In genomic region chr16:10787548-10788058, GRCm38 (mm10) we compare ENCODE assay signal across 25 mouse cellular contexts. TPM values are rescaled to one million over a fixed set of nuclear protein-coding genes. Genes with fewer than 3 reads are reported as not detected.
DNase-seq lines count a peak whose midpoint lies in the region; ATAC-seq and TF ChIP-seq lines count a peak whose summit lies in the region.
"Had no signal": no experiment of that assay in that cellular context is flagged by ENCODE, and none has a peak within 500 bp of the region (broad histone marks: within the 10 kb centered on the region; RNA-seq: fewer than 3 reads in every experiment).

No protein-coding gene starts in this region.

- no peaks in the 10 kb centered on the region for H3K36me3 ChIP-seq in heart, embryonic 15.5 days
- 0 out of 2 replicates have a peak, but pooled peaks cover 3% of the 10 kb centered on the region for H3K36me3 ChIP-seq in heart, embryonic 12.5 days
- no peaks in the 10 kb centered on the region for H3K36me3 ChIP-seq in midbrain, postnatal 0 days (ENCODE audit: insufficient read depth, low read length)
- no peaks in the 10 kb centered on the region for H3K36me3 ChIP-seq in midbrain, embryonic 13.5 days
- H3K36me3 ChIP-seq in ES-Bruce4 (ENCODE audit: control insufficient read depth, insufficient read depth, low read length, poor library complexity, severe bottlenecking), result no peaks in the 10 kb centered on the region
- H3K36me3 ChIP-seq in limb, embryonic 14.5 days (ENCODE audit: control insufficient read depth, insufficient read depth, low read length), result peaks cover 8% of the 10 kb centered on the region

- no peak overlapping the region for H3K9ac ChIP-seq in heart, embryonic 15.5 days
- no peak overlapping the region for H3K9ac ChIP-seq in heart, embryonic 12.5 days
- H3K9ac ChIP-seq in midbrain, postnatal 0 days (replicated peaks; ENCODE audit: low read length, poor library complexity, severe bottlenecking), result no peak overlapping the region
- no peak overlapping the region for H3K9ac ChIP-seq in midbrain, embryonic 13.5 days (replicated peaks)
- no peak overlapping the region for H3K9ac ChIP-seq in ES-Bruce4 (ENCODE audit: low read depth, poor library complexity, severe bottlenecking)
- no peak overlapping the region for H3K9ac ChIP-seq in limb, embryonic 14.5 days (ENCODE audit: low read depth, low read length, severe bottlenecking)
- H3K9ac ChIP-seq: hindbrain, embryonic 14.5 days had no signal

- TF ChIP-seq POLR2A in ES-Bruce4 (IDR thresholded peaks at IDR 0.05; ENCODE audit: insufficient read depth, low read length), result no peak
- no peak for TF ChIP-seq POLR2A in limb, embryonic 14.5 days (IDR thresholded peaks at IDR 0.05; ENCODE audit: borderline replicate concordance, extremely low read depth, insufficient read depth, insufficient read length)

- H3K4me1 ChIP-seq in heart, embryonic 15.5 days (replicated peaks), result peaks cover 46% of the 10 kb centered on the region
- peaks cover 31% of the 10 kb centered on the region for H3K4me1 ChIP-seq in heart, embryonic 12.5 days (replicated peaks)
- H3K4me1 ChIP-seq in midbrain, postnatal 0 days (ENCODE audit: insufficient read depth, low read length), result peaks cover 8% of the 10 kb centered on the region; the same call in 1 of the 2 replicates
- peaks cover 20% of the 10 kb centered on the region for H3K4me1 ChIP-seq in midbrain, embryonic 13.5 days (replicated peaks)
- H3K4me1 ChIP-seq in ES-Bruce4 (ENCODE audit: control insufficient read depth, insufficient read depth, low read length), result peaks cover 1% of the 10 kb centered on the region
- H3K4me1 ChIP-seq in limb, embryonic 14.5 days (ENCODE audit: control insufficient read depth, insufficient read depth, low read length), result peaks cover 16% of the 10 kb centered on the region

- H3K27me3 ChIP-seq in heart, embryonic 15.5 days, result no peaks in the 10 kb centered on the region; the same call in 1 of the 2 replicates
- peaks cover 38% of the 10 kb centered on the region for H3K27me3 ChIP-seq in heart, embryonic 12.5 days (replicated peaks)
- H3K27me3 ChIP-seq in midbrain, postnatal 0 days (ENCODE audit: insufficient read depth, low read length), result no peaks in the 10 kb centered on the region
- peaks cover 23% of the 10 kb centered on the region for H3K27me3 ChIP-seq in midbrain, embryonic 13.5 days
- no peaks in the 10 kb centered on the region; the same call in 1 of the 2 replicates for H3K27me3 ChIP-seq in ES-Bruce4 (ENCODE audit: control insufficient read depth, insufficient read depth, low read length, poor library complexity, severe bottlenecking)
- no peaks in the 10 kb centered on the region for H3K27me3 ChIP-seq in limb, embryonic 14.5 days (ENCODE audit: control insufficient read depth, insufficient read depth, low read length)

- DNase-seq in midbrain, postnatal 0 days (ENCODE audit: low spot score), result no peak
- no peak for DNase-seq in limb, embryonic 14.5 days (ENCODE audit: low spot score)
- no peak for DNase-seq in ovary, adult 18-20 months (ENCODE audit: low spot score)
- DNase-seq in T-cell, adult 2 months (ENCODE audit: low spot score), result no peak
- DNase-seq: embryo, embryonic 11 days; kidney, adult 11 months; lung, adult 18-20 months; lung, postnatal 36 days; right cerebral cortex, postnatal 25 days had no signal

- ATAC-seq in heart, embryonic 15.5 days (replicated peaks; ENCODE audit: insufficient number of reproducible peaks, insufficient read depth, low FRiP score, low read depth), result no peak
- no peak for ATAC-seq in heart, embryonic 12.5 days (ENCODE audit: insufficient number of reproducible peaks, low FRiP score)
- ATAC-seq in midbrain, postnatal 0 days (ENCODE audit: low FRiP score), result no peak
- ATAC-seq in midbrain, embryonic 13.5 days, result no peak
- ATAC-seq in limb, embryonic 14.5 days (ENCODE audit: low FRiP score, low read depth), result no peak
- ATAC-seq: activated CD4-positive, CD25-positive, alpha-beta regulatory T cell, adult 4 months; forebrain, embryonic 14.5 days had no signal

- H3K4me2 ChIP-seq in heart, embryonic 15.5 days, result peak overlapping the region; percentile 17; the same call in 1 of the 2 replicates
- H3K4me2 ChIP-seq in heart, embryonic 12.5 days, result no peak overlapping the region
- H3K4me2 ChIP-seq in midbrain, postnatal 0 days (ENCODE audit: low read depth, low read length, poor library complexity, severe bottlenecking), result no peak overlapping the region
- H3K4me2 ChIP-seq in midbrain, embryonic 13.5 days (replicated peaks), result no peak overlapping the region
- H3K4me2 ChIP-seq in limb, embryonic 14.5 days (replicated peaks; ENCODE audit: low read depth, low read length, severe bottlenecking), result no peak overlapping the region
- H3K4me2 ChIP-seq: hindbrain, embryonic 14.5 days; midbrain, embryonic 11.5 days had no signal

- H3K27ac ChIP-seq in heart, embryonic 15.5 days, result peak overlapping the region; percentile 99
- no peak overlapping the region for H3K27ac ChIP-seq in heart, embryonic 12.5 days (ENCODE audit: poor library complexity, severe bottlenecking)
- H3K27ac ChIP-seq in midbrain, postnatal 0 days (ENCODE audit: low read depth, low read length), result no peak overlapping the region
- no peak overlapping the region for H3K27ac ChIP-seq in midbrain, embryonic 13.5 days
- H3K27ac ChIP-seq in ES-Bruce4 (ENCODE audit: insufficient read depth, low read length), result no peak overlapping the region
- 0 out of 2 replicates have a peak overlapping the region, but pooled peaks have one; percentile 19 for H3K27ac ChIP-seq in limb, embryonic 14.5 days (replicated peaks; ENCODE audit: low read depth, low read length)
- H3K27ac ChIP-seq: hindbrain, embryonic 14.5 days had no signal

- no peak overlapping the region for H3K4me3 ChIP-seq in heart, embryonic 15.5 days
- no peak overlapping the region for H3K4me3 ChIP-seq in heart, embryonic 12.5 days
- no peak overlapping the region for H3K4me3 ChIP-seq in midbrain, postnatal 0 days (ENCODE audit: low read depth, low read length)
- H3K4me3 ChIP-seq in midbrain, embryonic 13.5 days (replicated peaks), result no peak overlapping the region
- H3K4me3 ChIP-seq in ES-Bruce4 (ENCODE audit: low read depth, low read length), result no peak overlapping the region
- no peak overlapping the region for H3K4me3 ChIP-seq in limb, embryonic 14.5 days (replicated peaks; ENCODE audit: low read length)
- H3K4me3 ChIP-seq: erythroblast, embryonic 14.5 days had no signal

- WGBS in heart, embryonic 15.5 days, result 66% methylated on average over 7 of the region's 7 CpGs
- WGBS in heart, embryonic 12.5 days, result 72% methylated on average over 7 of the region's 7 CpGs
- 90% methylated on average over 7 of the region's 7 CpGs for WGBS in midbrain, postnatal 0 days
- WGBS in midbrain, embryonic 13.5 days, result 85% methylated on average over 7 of the region's 7 CpGs
- WGBS in limb, embryonic 14.5 days, result 75% methylated on average over 7 of the region's 7 CpGs

- no peak for TF ChIP-seq EP300 in ES-Bruce4 (IDR thresholded peaks at IDR 0.05; ENCODE audit: insufficient read depth, low read depth, low read length)

- H3K9me3 ChIP-seq in heart, embryonic 15.5 days (replicated peaks), result no peaks in the 10 kb centered on the region
- no peaks in the 10 kb centered on the region for H3K9me3 ChIP-seq in heart, embryonic 12.5 days (replicated peaks)
- H3K9me3 ChIP-seq in midbrain, postnatal 0 days (ENCODE audit: low read length), result no peaks in the 10 kb centered on the region
- H3K9me3 ChIP-seq in midbrain, embryonic 13.5 days, result no peaks in the 10 kb centered on the region; the same call in 1 of the 2 replicates
- no peaks in the 10 kb centered on the region for H3K9me3 ChIP-seq in ES-Bruce4 (replicated peaks; ENCODE audit: control insufficient read depth, insufficient read depth, low read length, poor library complexity, severe bottlenecking)
- no peaks in the 10 kb centered on the region for H3K9me3 ChIP-seq in limb, embryonic 14.5 days (ENCODE audit: control insufficient read depth, low read length)

- TF ChIP-seq CTCF in midbrain, postnatal 0 days (IDR thresholded peaks at IDR 0.05), result peak; percentile 35
- peak; percentile 11 for TF ChIP-seq CTCF in ES-Bruce4 (IDR thresholded peaks at IDR 0.05; ENCODE audit: low read depth, low read length)

RNA-seq across cellular contexts. Expression of gene Tnp2, which starts 0.9 kb away (rescaled TPM):
- polyA plus RNA-seq in heart, embryonic 15.5 days (2015; fragmentation: Nextera tagmentation; extraction: Ambion mirVana), result not detected in 2 replicates
- not detected in 2 replicates for polyA plus RNA-seq in heart, embryonic 12.5 days (2016; fragmentation: Nextera tagmentation; extraction: Ambion mirVana)
- total RNA-seq in midbrain, postnatal 0 days (2014; rRNA removed), result not detected in 2 replicates
- not detected in 2 replicates for polyA plus RNA-seq in midbrain, postnatal 0 days (2015; fragmentation: Nextera tagmentation; extraction: Ambion mirVana)
- not detected in 2 replicates for polyA plus RNA-seq in midbrain, embryonic 13.5 days (2015; fragmentation: Nextera tagmentation; extraction: Ambion mirVana)
- polyA plus RNA-seq in ES-Bruce4 (2011; ENCODE audit: insufficient read depth, insufficient read length, low read depth, missing spikeins), result not detected in 2 replicates
- polyA plus RNA-seq in limb, embryonic 14.5 days (2012; rRNA removed), result not detected in 2 replicates
- not detected in 2 replicates for polyA plus RNA-seq in limb, embryonic 14.5 days (2014; fragmentation: Nextera tagmentation; extraction: Ambion mirVana)
- total RNA-seq: gastrocnemius, adult 18-20 months; heart, adult 8-10 months; heart, postnatal 10 days; layer of hippocampus, postnatal 10 days; left cerebral cortex, postnatal 10 days; liver, adult 2 months had no signal
- polyA plus RNA-seq: erythroblast, embryonic 14.5 days; forebrain, embryonic 14.5 days; hindbrain, embryonic 14.5 days; liver, adult 2 months; midbrain, embryonic 11.5 days; neural tube, embryonic 14.5 days had no signal

RNA-seq across cellular contexts. Expression of gene Socs1, which starts 2.3 kb away (rescaled TPM):
- polyA plus RNA-seq in heart, embryonic 15.5 days (2015; fragmentation: Nextera tagmentation; extraction: Ambion mirVana), result 5.1 and 8.3 TPM in 2 replicates
- polyA plus RNA-seq in heart, embryonic 12.5 days (2016; fragmentation: Nextera tagmentation; extraction: Ambion mirVana), result 6.0 and 6.2 TPM in 2 replicates
- 4.1 and 7.9 TPM in 2 replicates for total RNA-seq in midbrain, postnatal 0 days (2014; rRNA removed)
- 4.6 and 4.8 TPM in 2 replicates for polyA plus RNA-seq in midbrain, postnatal 0 days (2015; fragmentation: Nextera tagmentation; extraction: Ambion mirVana)
- 1.3 and 2.3 TPM in 2 replicates for polyA plus RNA-seq in midbrain, embryonic 13.5 days (2015; fragmentation: Nextera tagmentation; extraction: Ambion mirVana)
- 1.9 and 2.8 TPM in 2 replicates for polyA plus RNA-seq in ES-Bruce4 (2011; ENCODE audit: insufficient read depth, insufficient read length, low read depth, missing spikeins)
- 13.8 and 18.5 TPM in 2 replicates for polyA plus RNA-seq in limb, embryonic 14.5 days (2012; rRNA removed)
- 16.6 and 17.8 TPM in 2 replicates for polyA plus RNA-seq in limb, embryonic 14.5 days (2014; fragmentation: Nextera tagmentation; extraction: Ambion mirVana)

RNA-seq across cellular contexts. Expression of gene Prm3, which starts 3.1 kb away (rescaled TPM):
- not detected in 2 replicates for polyA plus RNA-seq in heart, embryonic 15.5 days (2015; fragmentation: Nextera tagmentation; extraction: Ambion mirVana)
- not detected in 2 replicates for polyA plus RNA-seq in heart, embryonic 12.5 days (2016; fragmentation: Nextera tagmentation; extraction: Ambion mirVana)
- total RNA-seq in midbrain, postnatal 0 days (2014; rRNA removed), result not detected in 2 replicates
- not detected in 2 replicates for polyA plus RNA-seq in midbrain, postnatal 0 days (2015; fragmentation: Nextera tagmentation; extraction: Ambion mirVana)
- not detected in 2 replicates for polyA plus RNA-seq in midbrain, embryonic 13.5 days (2015; fragmentation: Nextera tagmentation; extraction: Ambion mirVana)
- polyA plus RNA-seq in ES-Bruce4 (2011; ENCODE audit: insufficient read depth, insufficient read length, low read depth, missing spikeins), result not detected in 2 replicates
- not detected in 2 replicates for polyA plus RNA-seq in limb, embryonic 14.5 days (2012; rRNA removed)
- polyA plus RNA-seq in limb, embryonic 14.5 days (2014; fragmentation: Nextera tagmentation; extraction: Ambion mirVana), result not detected in 2 replicates
- total RNA-seq: gastrocnemius, adult 18-20 months; heart, adult 8-10 months; heart, postnatal 10 days; layer of hippocampus, postnatal 10 days; left cerebral cortex, postnatal 10 days; liver, adult 2 months had no signal
- polyA plus RNA-seq: activated CD4-positive, CD25-positive, alpha-beta regulatory T cell, adult 4 months; erythroblast, embryonic 14.5 days; forebrain, embryonic 14.5 days; hindbrain, embryonic 14.5 days; liver, adult 2 months; midbrain, embryonic 11.5 days; neural tube, embryonic 14.5 days had no signal

RNA-seq across cellular contexts. Expression of gene Prm2, which starts 8.3 kb away (rescaled TPM):
- not detected in 2 replicates for polyA plus RNA-seq in heart, embryonic 15.5 days (2015; fragmentation: Nextera tagmentation; extraction: Ambion mirVana)
- not detected in 2 replicates for polyA plus RNA-seq in heart, embryonic 12.5 days (2016; fragmentation: Nextera tagmentation; extraction: Ambion mirVana)
- not detected in 2 replicates for total RNA-seq in midbrain, postnatal 0 days (2014; rRNA removed)
- not detected in 2 replicates for polyA plus RNA-seq in midbrain, postnatal 0 days (2015; fragmentation: Nextera tagmentation; extraction: Ambion mirVana)
- polyA plus RNA-seq in midbrain, embryonic 13.5 days (2015; fragmentation: Nextera tagmentation; extraction: Ambion mirVana), result not detected in 2 replicates
- polyA plus RNA-seq in ES-Bruce4 (2011; ENCODE audit: insufficient read depth, insufficient read length, low read depth, missing spikeins), result not detected in 2 replicates
- polyA plus RNA-seq in limb, embryonic 14.5 days (2012; rRNA removed), result not detected in 2 replicates
- not detected in 2 replicates for polyA plus RNA-seq in limb, embryonic 14.5 days (2014; fragmentation: Nextera tagmentation; extraction: Ambion mirVana)
- total RNA-seq: gastrocnemius, adult 18-20 months; heart, adult 8-10 months; heart, postnatal 10 days; layer of hippocampus, postnatal 10 days; left cerebral cortex, postnatal 10 days; liver, adult 2 months had no signal
- polyA plus RNA-seq: activated CD4-positive, CD25-positive, alpha-beta regulatory T cell, adult 4 months; erythroblast, embryonic 14.5 days; forebrain, embryonic 14.5 days; hindbrain, embryonic 14.5 days; liver, adult 2 months; midbrain, embryonic 11.5 days; neural tube, embryonic 14.5 days had no signal

RNA-seq across cellular contexts. Expression of gene Prm1, which starts 18.0 kb away (rescaled TPM):
- 0.30 TPM in 1 of 2 replicates, not detected in the other for polyA plus RNA-seq in heart, embryonic 15.5 days (2015; fragmentation: Nextera tagmentation; extraction: Ambion mirVana)
- 0.48 TPM in 1 of 2 replicates, not detected in the other for polyA plus RNA-seq in heart, embryonic 12.5 days (2016; fragmentation: Nextera tagmentation; extraction: Ambion mirVana)
- not detected in 2 replicates for total RNA-seq in midbrain, postnatal 0 days (2014; rRNA removed)
- polyA plus RNA-seq in midbrain, postnatal 0 days (2015; fragmentation: Nextera tagmentation; extraction: Ambion mirVana), result 0.69 TPM in 1 of 2 replicates, not detected in the other
- not detected in 2 replicates for polyA plus RNA-seq in midbrain, embryonic 13.5 days (2015; fragmentation: Nextera tagmentation; extraction: Ambion mirVana)
- polyA plus RNA-seq in ES-Bruce4 (2011; ENCODE audit: insufficient read depth, insufficient read length, low read depth, missing spikeins), result not detected in 2 replicates
- not detected in 2 replicates for polyA plus RNA-seq in limb, embryonic 14.5 days (2012; rRNA removed)
- polyA plus RNA-seq in limb, embryonic 14.5 days (2014; fragmentation: Nextera tagmentation; extraction: Ambion mirVana), result not detected in 2 replicates
- total RNA-seq: gastrocnemius, adult 18-20 months; heart, adult 8-10 months; heart, postnatal 10 days; layer of hippocampus, postnatal 10 days; left cerebral cortex, postnatal 10 days; liver, adult 2 months had no signal
- polyA plus RNA-seq: erythroblast, embryonic 14.5 days; forebrain, embryonic 14.5 days; liver, adult 2 months; midbrain, embryonic 11.5 days; neural tube, embryonic 14.5 days had no signal

Comparison
In these comparisons a context has a peak if more than half of its experiments do, and no peak if none do; other contexts are left out.
1. H3K27ac ChIP-seq: peak in heart, embryonic 15.5 days (single experiment) and limb, embryonic 14.5 days (single experiment); none in heart, embryonic 12.5 days (single experiment), midbrain, postnatal 0 days (single experiment), midbrain, embryonic 13.5 days (single experiment) and ES-Bruce4 (single experiment).